Mouse (Mus musculus) limb, embryonic 13.5 days (tissue): Measurements from ENCODE around the gene 1700061G19Rik. TPM values are rescaled to one million over a fixed set of nuclear protein-coding genes. Genes with fewer than 3 reads are reported as not detected.

Source experiments
- ATAC-seq: fragments of 200-750 bp; cut with Nextera tagmentation; 2 replicates; pipeline ENCODE4 v1.8.0; 2017; ENCODE audit warnings: low read depth, moderate number of reproducible peaks, moderate TSS enrichment; ENCODE audit not compliant: low FRiP score
- H3K27ac ChIP-seq: fragments of 300-500 bp; sonication (generic); 2 replicates; pipeline ENCODE4 v1.5.1; 2015; ENCODE audit warnings: inconsistent platforms, mild to moderate bottlenecking, moderate library complexity
- H3K27me3 ChIP-seq: fragments of 300-500 bp; sonication (generic); 2 replicates; pipeline ENCODE4 v1.6.1; 2015; ENCODE audit warnings: mild to moderate bottlenecking, inconsistent platforms
- H3K36me3 ChIP-seq: fragments of 300-500 bp; sonication (generic); 2 replicates; pipeline ENCODE4 v1.6.1; 2015; ENCODE audit warnings: inconsistent platforms, mild to moderate bottlenecking, moderate library complexity
- H3K4me1 ChIP-seq: fragments of 300-500 bp; sonication (generic); 2 replicates; pipeline ENCODE4 v1.6.1; 2015; ENCODE audit warnings: inconsistent platforms
- H3K4me2 ChIP-seq: fragments of 300-500 bp; sonication (generic); replicated peaks from 2 replicates; pipeline ENCODE4 v1.6.1; 2015; ENCODE audit warnings: inconsistent platforms, mild to moderate bottlenecking, moderate library complexity
- H3K4me3 ChIP-seq: fragments of 300-500 bp; sonication (generic); 2 replicates; pipeline ENCODE4 v1.5.1; 2015; ENCODE audit warnings: moderate library complexity, mild to moderate bottlenecking, inconsistent platforms
- H3K9ac ChIP-seq: fragments of 300-500 bp; sonication (generic); 2 replicates; pipeline ENCODE4 v1.6.1; 2015; ENCODE audit warnings: mild to moderate bottlenecking, inconsistent platforms
- H3K9me3 ChIP-seq: fragments of 300-500 bp; sonication (generic); 2 replicates; pipeline ENCODE4 v1.6.1; 2016; ENCODE audit warnings: inconsistent platforms
- WGBS: fragments of 180-500 bp; shearing (Covaris S2); methylation state at CpG from one replicate; pipeline ENCODE4 v1.1.7; 2015; 5-methylcytosine and 5-hydroxymethylcytosine counted together
- polyA plus RNA-seq: library from polyadenylated mRNA; unstranded; fragments of >200 nt; fragmentation: Nextera tagmentation; extraction: Ambion mirVana; gene quantifications from 2 replicates; pipeline ENCODE4 v1.2.1, GENCODE M21; 2015

1700061G19Rik gene
- polyA plus RNA-seq, 1 experiment from 2014 or later = 0.47 TPM

DNA sequence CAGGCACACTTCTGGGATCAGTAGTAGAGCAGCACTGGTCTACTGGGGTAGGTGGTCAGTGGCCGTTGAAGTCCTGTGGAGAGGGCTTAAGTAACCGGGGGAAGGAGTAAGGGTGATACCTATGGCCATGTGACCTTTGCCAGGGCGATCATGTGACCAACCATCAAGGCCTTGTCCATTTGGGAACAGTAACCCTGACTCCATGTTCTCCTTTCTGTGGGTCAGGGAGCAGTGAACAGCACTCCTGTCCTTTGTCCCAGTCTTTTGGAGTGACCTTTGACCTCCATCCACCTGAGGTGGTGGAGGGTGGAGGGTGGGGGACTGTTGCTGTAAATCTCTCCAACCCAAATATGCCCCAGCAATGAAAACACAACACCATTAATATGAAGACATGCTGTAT is 1.2 kb downstream of the 1700061G19Rik start:
- H3K27ac ChIP-seq = no peak overlapping the region
- H3K4me1 ChIP-seq = no peaks in the 10 kb centered on the region
- no peaks in the 10 kb centered on the region for H3K36me3 ChIP-seq
- H3K9me3 ChIP-seq = no peaks in the 10 kb centered on the region
- WGBS = 82% methylated on average over 3 of the region's 3 CpGs
- no peak overlapping the region for H3K4me2 ChIP-seq
- H3K9ac ChIP-seq = no peak overlapping the region
- no peak overlapping the region for H3K4me3 ChIP-seq
- H3K27me3 ChIP-seq = no peaks in the 10 kb centered on the region
- ATAC-seq = no peak

DNA sequence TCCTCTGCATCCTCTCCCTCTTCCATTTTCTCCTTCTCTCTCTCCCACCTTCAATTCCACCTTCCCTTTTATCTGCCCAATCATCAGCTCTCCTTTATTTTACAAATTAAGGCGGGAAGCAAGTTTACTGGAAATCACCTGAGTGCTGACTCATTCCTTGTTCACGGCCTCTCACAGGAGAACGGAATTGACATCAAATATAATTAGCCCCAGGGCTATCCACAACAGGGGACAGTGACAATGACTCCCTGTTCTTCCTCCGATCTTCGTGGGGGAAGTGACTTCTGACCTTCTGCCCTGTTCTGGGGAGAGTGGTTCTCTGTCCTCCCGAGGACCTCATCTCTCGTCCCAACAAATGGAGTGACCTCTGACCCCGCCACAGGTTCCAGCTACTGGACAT is 1.7 kb downstream of the 1700061G19Rik start:
- H3K9ac ChIP-seq = no peak overlapping the region
- H3K4me2 ChIP-seq = no peak overlapping the region
- H3K4me1 ChIP-seq = no peaks in the 10 kb centered on the region
- H3K36me3 ChIP-seq = no peaks in the 10 kb centered on the region
- no peak overlapping the region for H3K4me3 ChIP-seq
- no peaks in the 10 kb centered on the region for H3K9me3 ChIP-seq
- no peak for ATAC-seq
- no peak overlapping the region for H3K27ac ChIP-seq
- 67% methylated on average over 8 of the region's 8 CpGs for WGBS
- H3K27me3 ChIP-seq = no peaks in the 10 kb centered on the region

DNA sequence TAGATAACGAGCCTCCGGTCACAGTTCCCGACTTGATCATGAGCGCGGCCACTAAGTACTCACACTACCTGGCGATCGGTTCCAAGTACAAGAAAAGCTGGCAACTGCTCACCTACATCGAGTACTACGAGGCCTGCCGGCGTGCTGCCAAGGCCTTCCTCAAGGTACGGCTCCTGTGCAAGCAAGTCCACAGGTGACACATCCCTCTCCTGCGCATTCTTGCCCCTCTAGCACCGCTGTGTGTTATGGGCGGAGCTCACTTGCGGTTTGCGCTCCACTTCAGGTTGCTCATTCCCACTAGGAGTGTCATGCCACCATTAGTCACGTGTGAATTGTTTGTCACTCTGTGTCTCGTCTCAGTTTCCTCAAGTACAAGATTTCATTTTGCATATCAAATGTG is 2.1 kb downstream of the 1700061G19Rik start:
- 87% methylated on average over 19 of the region's 19 CpGs for WGBS
- H3K36me3 ChIP-seq = no peaks in the 10 kb centered on the region
- H3K4me2 ChIP-seq = no peak overlapping the region
- H3K4me1 ChIP-seq = no peaks in the 10 kb centered on the region
- H3K27me3 ChIP-seq = no peaks in the 10 kb centered on the region
- H3K4me3 ChIP-seq = no peak overlapping the region
- H3K27ac ChIP-seq = no peak overlapping the region
- no peak for ATAC-seq
- no peak overlapping the region for H3K9ac ChIP-seq
- H3K9me3 ChIP-seq = no peaks in the 10 kb centered on the region

DNA sequence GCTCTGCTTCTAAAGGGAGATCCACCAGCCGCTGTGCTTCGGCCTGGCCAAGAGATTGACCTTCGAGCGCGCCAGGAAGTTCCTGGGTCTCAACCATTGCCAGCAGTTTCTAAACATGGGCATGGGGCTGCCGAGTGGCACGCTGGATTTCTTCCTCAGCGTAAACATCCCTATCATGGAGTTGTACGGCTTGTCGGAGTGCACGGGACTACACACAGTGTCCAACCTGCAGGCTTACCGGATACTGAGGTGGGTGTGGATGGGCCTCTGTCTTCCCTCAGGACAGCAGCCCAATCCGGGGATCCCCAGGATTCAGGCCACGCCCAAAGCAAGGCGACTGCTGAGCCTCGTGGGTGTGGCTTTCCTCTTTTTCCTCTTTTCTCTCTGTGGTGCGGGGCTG is 8.3 kb downstream of the 1700061G19Rik start:
- no peak overlapping the region for H3K9ac ChIP-seq
- no peak overlapping the region for H3K27ac ChIP-seq
- H3K27me3 ChIP-seq = no peaks in the 10 kb centered on the region
- H3K4me1 ChIP-seq = no peaks in the 10 kb centered on the region
- H3K4me2 ChIP-seq = peak overlapping the region; percentile 34
- H3K4me3 ChIP-seq = peak overlapping the region; percentile 6; the same call in 1 of the 2 replicates
- WGBS = 45% methylated on average over 17 of the region's 17 CpGs
- ATAC-seq = 0 out of 2 replicates have a peak, but pooled peaks have one; percentile 41
- peaks cover 6% of the 10 kb centered on the region for H3K36me3 ChIP-seq
- H3K9me3 ChIP-seq = peaks cover 6% of the 10 kb centered on the region; the same call in 1 of the 2 replicates

DNA sequence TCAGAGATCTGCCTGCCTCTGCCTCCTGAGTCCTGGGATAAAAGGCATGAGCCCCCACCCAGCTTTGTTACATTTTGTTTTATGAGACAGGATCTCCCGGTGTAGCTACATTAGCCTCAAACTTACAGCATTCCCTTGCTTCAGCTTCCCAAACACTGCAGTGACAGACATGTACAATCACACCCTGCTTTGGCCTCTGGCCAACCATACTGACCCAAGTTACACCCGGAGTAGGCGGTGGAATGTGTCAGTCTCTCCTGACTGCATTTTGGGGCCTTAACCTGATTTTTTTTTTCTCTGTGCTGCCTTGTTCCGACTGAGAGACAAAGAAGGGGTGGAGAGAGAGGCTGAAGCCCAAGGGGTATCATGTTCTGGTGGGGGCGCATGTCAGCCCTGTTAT is 9.1 kb downstream of the 1700061G19Rik start:
- Histone ChIP-seq H3K4me3 (no peak overlapping the region), H3K36me3 (peaks cover 13% of the 10 kb centered on the region), H3K9me3 (peaks cover 8% of the 10 kb centered on the region; the same call in 1 of the 2 replicates), H3K4me1 (no peaks in the 10 kb centered on the region; the same call in 1 of the 2 replicates), H3K27me3 (no peaks in the 10 kb centered on the region), H3K27ac (no peak overlapping the region), H3K9ac (no peak overlapping the region), H3K4me2 (no peak overlapping the region)
- 71% methylated on average over 5 of the region's 5 CpGs for WGBS
- no peak for ATAC-seq

DNA sequence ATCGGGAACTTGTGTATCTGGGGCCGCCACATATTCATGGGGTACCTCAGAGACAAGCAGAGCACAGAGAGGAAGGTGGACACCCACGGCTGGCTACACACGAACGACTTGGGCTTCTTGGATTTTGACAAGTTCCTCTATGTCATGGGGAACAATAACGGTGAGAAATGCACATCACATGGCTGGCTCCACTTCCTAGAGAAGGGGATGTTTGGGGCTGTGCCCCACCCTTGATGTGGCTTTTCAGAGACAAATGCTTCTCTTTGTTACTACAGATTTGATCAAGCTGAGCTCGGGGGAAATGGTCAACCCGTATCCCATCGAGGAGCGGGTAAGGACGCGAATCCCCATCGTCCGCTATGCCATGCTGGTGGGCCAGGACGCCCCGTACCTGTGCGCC is 9.5 kb downstream of the 1700061G19Rik start:
- H3K4me3 ChIP-seq = no peak overlapping the region
- no peaks in the 10 kb centered on the region; the same call in 1 of the 2 replicates for H3K4me1 ChIP-seq
- peaks cover 8% of the 10 kb centered on the region; the same call in 1 of the 2 replicates for H3K9me3 ChIP-seq
- H3K9ac ChIP-seq = no peak overlapping the region
- no peak for ATAC-seq
- H3K27me3 ChIP-seq = no peaks in the 10 kb centered on the region
- no peak overlapping the region for H3K27ac ChIP-seq
- H3K4me2 ChIP-seq = no peak overlapping the region
- H3K36me3 ChIP-seq = peaks cover 18% of the 10 kb centered on the region
- WGBS = 94% methylated on average over 17 of the region's 17 CpGs

DNA sequence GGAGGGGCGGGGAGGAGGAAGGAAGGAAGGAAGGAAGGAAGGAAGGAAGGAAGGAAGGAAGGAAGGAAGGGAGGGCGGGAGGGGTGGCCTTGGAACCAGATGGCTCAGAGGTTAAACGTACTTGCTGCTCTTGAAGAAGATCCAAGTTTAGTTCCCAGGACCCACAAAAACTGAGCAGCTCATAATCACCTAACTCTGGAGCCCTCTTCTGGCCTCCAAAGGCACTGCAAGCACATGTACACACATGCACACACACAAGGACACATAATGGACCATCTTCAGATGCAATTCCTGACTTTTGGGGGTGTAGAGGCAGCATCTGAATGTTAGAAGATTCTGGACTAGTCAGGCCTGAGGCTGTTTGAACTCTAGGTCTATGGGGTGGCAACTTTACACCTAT is 12.8 kb downstream of the 1700061G19Rik start:
- H3K36me3 ChIP-seq = peaks cover 47% of the 10 kb centered on the region
- 90% methylated on average over 2 of the region's 3 CpGs for WGBS
- ATAC-seq = no peak

DNA sequence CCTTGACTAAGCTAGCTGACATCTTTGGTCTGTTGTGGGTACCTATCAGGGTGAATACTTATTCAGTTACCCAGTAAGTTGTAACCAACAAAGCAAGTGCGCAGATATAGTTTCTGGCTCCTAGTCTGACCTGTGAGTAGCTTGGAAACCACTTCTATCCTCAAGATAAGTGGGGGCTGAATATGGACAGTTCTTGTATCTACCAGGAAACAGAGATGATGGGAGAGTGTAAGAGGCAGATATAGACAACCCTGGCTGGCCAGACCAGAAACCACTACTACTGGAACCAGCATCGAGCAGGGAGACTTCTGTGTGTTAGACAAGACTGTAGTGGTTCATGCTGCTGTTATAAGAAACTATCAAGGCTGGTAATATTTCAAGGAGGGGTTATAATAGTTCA is 14.7 kb downstream of the 1700061G19Rik start:
- H3K27ac ChIP-seq = no peak overlapping the region
- peaks cover 13% of the 10 kb centered on the region for H3K9me3 ChIP-seq
- ATAC-seq = no peak
- no peaks in the 10 kb centered on the region for H3K27me3 ChIP-seq
- peaks cover 67% of the 10 kb centered on the region for H3K36me3 ChIP-seq
- no peak overlapping the region for H3K4me3 ChIP-seq
- H3K4me2 ChIP-seq = no peak overlapping the region
- H3K4me1 ChIP-seq = no peaks in the 10 kb centered on the region; the same call in 1 of the 2 replicates
- no peak overlapping the region for H3K9ac ChIP-seq
- WGBS = 92% methylated on average over 2 of the region's 2 CpGs

More for the DNA sequence above, 12.8 kb downstream of the 1700061G19Rik start:
- Histone ChIP-seq H3K9me3 (peaks cover 13% of the 10 kb centered on the region), H3K4me1 (no peaks in the 10 kb centered on the region; the same call in 1 of the 2 replicates), H3K27me3 (no peaks in the 10 kb centered on the region), H3K9ac (no peak overlapping the region), H3K27ac (no peak overlapping the region), H3K4me2 (no peak overlapping the region), H3K4me3 (no peak overlapping the region)

DNA sequence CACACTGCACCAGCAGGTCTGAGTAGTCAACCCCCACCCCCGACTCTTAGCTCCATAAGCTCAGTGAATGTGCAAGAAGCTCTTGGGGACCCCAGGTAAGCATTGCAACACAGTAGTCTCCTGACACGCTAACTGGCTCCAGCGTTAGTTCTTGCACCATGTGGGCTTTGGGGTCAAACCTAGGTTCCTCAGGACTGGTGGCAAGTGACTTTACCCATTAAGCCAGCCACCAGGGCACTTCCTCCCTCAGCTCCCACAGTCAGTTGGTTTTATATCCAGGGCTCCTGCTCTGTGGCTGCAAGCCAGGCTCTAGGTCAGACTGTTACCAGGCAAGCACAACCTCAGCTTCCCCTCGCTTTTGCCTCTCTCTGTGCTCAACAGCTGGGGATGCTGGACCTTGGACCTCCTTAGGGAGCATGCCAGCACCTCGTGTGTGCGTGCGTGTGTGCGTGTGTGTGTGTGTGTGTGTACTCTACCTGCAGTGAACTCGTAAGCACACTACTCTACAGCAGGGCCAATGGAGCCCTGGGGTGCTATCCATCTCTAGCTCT is 20.2 kb downstream of the 1700061G19Rik start:
- no peaks in the 10 kb centered on the region for H3K4me1 ChIP-seq
- ATAC-seq = no peak
- H3K36me3 ChIP-seq = peaks cover 97% of the 10 kb centered on the region
- 90% methylated on average over 9 of the region's 9 CpGs for WGBS
- H3K27ac ChIP-seq = no peak overlapping the region
- H3K4me3 ChIP-seq = no peak overlapping the region
- peaks cover 5% of the 10 kb centered on the region for H3K9me3 ChIP-seq
- H3K27me3 ChIP-seq = no peaks in the 10 kb centered on the region
- no peak overlapping the region for H3K9ac ChIP-seq
- no peak overlapping the region for H3K4me2 ChIP-seq

DNA sequence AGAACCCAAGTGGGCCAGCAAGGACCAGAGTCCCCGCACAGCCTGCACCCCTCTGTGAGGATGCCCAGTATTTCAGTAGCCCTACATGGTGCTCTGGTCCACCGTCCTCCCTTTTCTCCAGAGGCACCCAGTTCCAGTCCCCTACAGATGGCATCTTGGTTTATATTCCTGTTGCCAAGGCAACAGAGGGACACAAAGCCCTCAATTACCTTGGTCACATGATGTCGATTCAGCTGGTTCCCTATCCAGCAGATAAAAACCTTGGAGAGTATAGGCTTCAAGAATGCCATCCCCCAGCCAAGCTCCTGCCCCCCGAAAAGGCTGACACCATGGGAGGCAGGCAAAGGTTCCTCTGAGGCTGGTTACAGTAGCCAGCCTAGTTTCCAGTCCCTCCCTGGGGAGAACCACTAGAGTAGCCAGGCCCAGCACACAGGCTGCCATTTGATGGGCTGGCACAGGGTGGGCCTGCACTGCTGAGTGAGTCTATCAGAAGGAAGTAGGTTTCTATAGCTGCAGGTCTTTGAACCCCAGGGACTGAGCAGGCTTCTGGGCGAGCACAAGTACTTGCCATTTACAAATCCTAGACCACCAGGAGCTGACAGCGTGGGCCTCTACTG is 21.3 kb downstream of the 1700061G19Rik start:
- Histone ChIP-seq H3K4me1 (no peaks in the 10 kb centered on the region), H3K4me3 (no peak overlapping the region), H3K27ac (no peak overlapping the region), H3K9ac (no peak overlapping the region), H3K27me3 (no peaks in the 10 kb centered on the region), H3K36me3 (peaks cover 100% of the 10 kb centered on the region), H3K9me3 (peaks cover 2% of the 10 kb centered on the region), H3K4me2 (no peak overlapping the region)
- WGBS = 88% methylated on average over 6 of the region's 6 CpGs
- ATAC-seq = no peak

DNA sequence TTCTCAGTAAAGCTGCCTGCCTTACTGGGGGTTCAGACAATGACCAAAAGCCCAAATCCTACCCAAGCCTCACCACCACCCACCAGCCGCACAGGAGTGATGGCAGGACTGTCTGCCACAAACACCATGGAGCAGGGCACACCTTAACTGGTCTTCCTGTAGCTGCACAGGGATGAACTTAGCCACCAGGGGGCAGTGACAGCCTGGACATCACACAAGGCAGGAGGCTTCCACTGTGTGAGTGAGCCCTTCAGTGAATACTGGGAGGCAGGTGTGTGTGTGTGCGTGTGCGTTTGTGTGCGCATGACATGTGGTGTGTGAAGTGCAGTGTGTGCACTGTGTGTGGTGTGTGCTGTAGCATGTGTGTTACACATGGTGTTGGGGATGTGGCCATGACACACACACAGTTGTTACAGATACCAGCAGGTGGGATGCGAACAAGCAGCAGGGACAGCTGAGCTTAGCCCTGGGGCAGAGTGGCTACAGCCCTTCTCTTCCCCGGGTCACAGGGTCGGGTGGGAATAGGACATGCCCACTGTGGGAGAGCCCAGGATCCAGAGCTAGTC is 22.4 kb downstream of the 1700061G19Rik start:
- ATAC-seq = peak; percentile 52
- Histone ChIP-seq H3K27ac (no peak overlapping the region), H3K36me3 (peaks cover 100% of the 10 kb centered on the region), H3K4me3 (no peak overlapping the region), H3K9ac (no peak overlapping the region), H3K4me2 (no peak overlapping the region), H3K4me1 (no peaks in the 10 kb centered on the region), H3K27me3 (no peaks in the 10 kb centered on the region), H3K9me3 (no peaks in the 10 kb centered on the region)
- WGBS = 82% methylated on average over 7 of the region's 7 CpGs

DNA sequence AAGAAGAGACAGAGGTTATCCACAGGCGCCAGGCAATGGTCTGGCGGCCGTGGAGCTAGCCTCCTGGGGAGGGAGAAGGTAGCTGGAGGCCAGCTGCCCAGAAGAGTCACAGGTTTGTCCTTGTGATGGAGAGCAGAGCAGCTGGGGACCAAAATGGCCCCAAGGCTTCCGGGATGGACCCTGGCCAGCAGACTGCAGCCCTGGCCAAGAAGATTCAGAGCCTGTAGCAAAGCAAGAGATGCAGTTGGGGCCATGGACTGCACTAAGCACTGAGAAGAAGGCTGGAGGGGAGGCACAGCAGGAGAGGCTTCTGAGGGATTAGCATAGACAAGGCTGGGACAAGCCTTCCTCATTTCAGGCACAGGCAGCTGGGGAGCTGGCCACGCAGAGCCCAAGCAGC is 27.4 kb downstream of the 1700061G19Rik start:
- peaks cover 98% of the 10 kb centered on the region for H3K36me3 ChIP-seq
- 92% methylated on average over 5 of the region's 5 CpGs for WGBS

More for the DNA sequence above, 27.4 kb downstream of the 1700061G19Rik start:
- Histone ChIP-seq H3K9ac (no peak overlapping the region), H3K4me1 (no peaks in the 10 kb centered on the region), H3K27ac (no peak overlapping the region), H3K4me3 (no peak overlapping the region), H3K9me3 (no peaks in the 10 kb centered on the region), H3K27me3 (no peaks in the 10 kb centered on the region), H3K4me2 (no peak overlapping the region)
- no peak for ATAC-seq
